Mouse (Mus musculus): Measurements from ENCODE around the gene Ttc39a. TPM values are rescaled to one million over a fixed set of nuclear protein-coding genes. Genes with fewer than 3 reads are reported as not detected.
"Not testable (repeated sequence)": the region's sequence is repeated elsewhere in the genome, so short reads cannot be mapped to it uniquely, and the experiment has no call there.

Ttc39a gene
- polyA plus RNA-seq, 1 experiment from 2014 or later, result 2.2 TPM

DNA sequence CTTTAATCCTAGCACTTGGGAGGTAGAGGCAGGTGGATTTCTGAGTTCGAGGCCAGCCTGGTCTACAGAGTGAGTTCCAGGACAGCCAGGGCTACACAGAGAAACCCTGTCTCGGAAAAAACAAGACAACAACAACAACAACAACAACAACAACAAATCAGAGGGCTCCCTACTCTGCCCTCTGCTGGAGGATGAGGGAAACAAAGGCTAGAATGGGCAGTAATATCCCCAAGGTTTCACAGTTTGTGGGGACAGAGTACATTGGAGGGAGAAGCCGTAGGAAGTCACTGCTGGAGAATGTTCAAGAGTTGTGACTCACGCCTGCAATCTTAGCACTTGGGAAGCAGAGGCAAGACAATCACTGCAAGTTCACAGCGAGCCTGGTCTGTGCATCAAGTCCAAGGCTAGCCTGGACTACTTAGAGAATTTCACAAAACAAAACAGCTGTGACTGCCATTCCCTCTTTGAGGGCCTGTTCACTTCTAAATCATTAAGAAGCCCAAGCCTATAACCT is 5.2 kb upstream of the Ttc39a start:
- ATAC-seq (ENCODE audit: low FRiP score, low TSS enrichment) (no peak), DNase-seq (no peak)
- no peaks in the 10 kb centered on the region for H3K9me3 ChIP-seq (ENCODE audit: control insufficient read depth, low read length)
- H3K27me3 ChIP-seq (ENCODE audit: control insufficient read depth, insufficient read depth, low read length), result no peaks in the 10 kb centered on the region
- no peak overlapping the region for H3K27ac ChIP-seq (replicated peaks; ENCODE audit: low read depth, low read length)
- peaks cover 6% of the 10 kb centered on the region; the same call in 1 of the 2 replicates for H3K4me1 ChIP-seq (ENCODE audit: control insufficient read depth, insufficient read depth, low read length)
- no peaks in the 10 kb centered on the region for H3K36me3 ChIP-seq (ENCODE audit: control insufficient read depth, insufficient read depth, low read length)
- no peak overlapping the region for H3K4me3 ChIP-seq (replicated peaks; ENCODE audit: low read depth, low read length)
- H3K4me2 ChIP-seq (ENCODE audit: low read length), result no peak overlapping the region
- H3K9ac ChIP-seq (replicated peaks; ENCODE audit: low read length), result no peak overlapping the region
- WGBS, result 76% methylated on average over 5 of the region's 5 CpGs

DNA sequence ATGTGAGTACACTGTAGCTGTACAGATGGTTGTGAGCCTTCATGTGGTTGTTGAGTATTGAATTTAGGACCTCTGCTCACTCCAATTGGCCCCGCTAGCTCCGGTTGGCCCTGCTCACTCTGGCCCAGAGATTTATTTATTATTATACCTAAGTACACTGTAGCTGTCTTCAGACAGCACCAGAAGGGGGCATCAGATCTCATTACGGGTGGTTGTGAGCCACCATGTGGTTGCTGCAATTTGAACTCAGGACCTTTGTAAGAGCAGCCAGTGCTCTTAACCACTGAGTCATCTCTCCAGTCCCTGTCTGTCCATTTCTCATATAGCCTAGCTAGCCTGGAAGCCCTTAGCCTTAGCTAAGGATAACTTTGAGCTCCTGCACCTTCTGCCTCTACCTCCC is 1.5 kb upstream of the Ttc39a start:
- not testable (repeated sequence) for H3K4me1 ChIP-seq (ENCODE audit: control insufficient read depth, insufficient read depth, low read length); H3K9ac ChIP-seq (replicated peaks; ENCODE audit: low read length); DNase-seq; H3K4me3 ChIP-seq (replicated peaks; ENCODE audit: low read depth, low read length); H3K9me3 ChIP-seq (ENCODE audit: control insufficient read depth, low read length); H3K27me3 ChIP-seq (ENCODE audit: control insufficient read depth, insufficient read depth, low read length); ATAC-seq (ENCODE audit: low FRiP score, low TSS enrichment); H3K36me3 ChIP-seq (ENCODE audit: control insufficient read depth, insufficient read depth, low read length); H3K27ac ChIP-seq (replicated peaks; ENCODE audit: low read depth, low read length); H3K4me2 ChIP-seq (ENCODE audit: low read length)
- WGBS, result 95% methylated on average over 3 of the region's 3 CpGs

DNA sequence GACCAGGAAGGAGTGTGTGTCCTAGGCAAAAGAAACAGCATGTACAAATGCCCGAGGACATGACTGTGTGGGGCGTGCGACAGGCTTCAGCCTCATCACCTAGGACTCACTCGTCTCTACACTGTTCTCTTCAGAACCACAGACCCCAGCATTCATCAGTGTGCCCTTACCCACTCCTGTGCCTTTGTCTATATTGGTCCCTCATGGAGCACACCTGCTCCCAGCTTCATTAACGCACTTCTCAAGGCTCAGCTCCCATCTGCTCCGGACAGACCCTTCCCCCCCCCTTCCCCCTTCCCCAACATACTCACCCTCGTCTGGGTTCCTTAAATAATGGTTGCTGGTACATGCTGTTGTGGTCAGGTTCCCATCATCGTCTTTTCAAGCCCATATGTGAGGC is 1.0 kb upstream of the Ttc39a start:
- WGBS, result 43% methylated on average over 8 of the region's 8 CpGs
- H3K4me2 ChIP-seq (ENCODE audit: low read length), result 0 out of 2 replicates have a peak overlapping the region, but pooled peaks have one; percentile 7
- H3K9ac ChIP-seq (replicated peaks; ENCODE audit: low read length), result no peak overlapping the region
- ATAC-seq (ENCODE audit: low FRiP score, low TSS enrichment), result peak; percentile 29; the same call in 1 of the 2 replicates
- no peak overlapping the region for H3K27ac ChIP-seq (replicated peaks; ENCODE audit: low read depth, low read length)
- no peak for DNase-seq
- no peaks in the 10 kb centered on the region for H3K9me3 ChIP-seq (ENCODE audit: control insufficient read depth, low read length)
- H3K4me1 ChIP-seq (ENCODE audit: control insufficient read depth, insufficient read depth, low read length), result peaks cover 9% of the 10 kb centered on the region; the same call in 1 of the 2 replicates
- no peak overlapping the region for H3K4me3 ChIP-seq (replicated peaks; ENCODE audit: low read depth, low read length)
- H3K27me3 ChIP-seq (ENCODE audit: control insufficient read depth, insufficient read depth, low read length), result no peaks in the 10 kb centered on the region; the same call in 1 of the 2 replicates
- no peaks in the 10 kb centered on the region for H3K36me3 ChIP-seq (ENCODE audit: control insufficient read depth, insufficient read depth, low read length)

DNA sequence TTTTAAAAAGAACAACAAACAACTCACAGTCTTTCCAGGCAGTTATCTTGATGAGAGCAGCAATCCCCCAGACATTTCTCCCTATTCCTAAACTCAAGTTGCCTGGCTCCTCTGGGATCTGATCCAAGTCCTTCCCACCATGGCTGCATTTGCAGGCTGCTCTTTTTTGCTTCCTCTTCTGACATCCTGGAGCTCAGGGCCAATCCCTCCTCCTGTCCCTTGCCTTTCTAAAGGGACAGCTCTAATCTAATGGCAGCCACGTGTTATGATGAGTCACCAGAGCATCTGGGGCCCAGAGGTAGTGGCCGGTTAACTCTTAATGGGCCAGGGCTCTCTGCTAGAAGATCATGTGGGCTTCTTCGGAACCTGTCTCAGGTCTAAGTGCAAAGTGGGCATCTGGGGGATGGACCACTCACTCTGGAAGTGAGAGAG is 353 bp upstream of the Ttc39a start:
- H3K4me3 ChIP-seq (replicated peaks; ENCODE audit: low read depth, low read length), result peak overlapping the region; percentile 53
- peak overlapping the region; percentile 96 for H3K4me2 ChIP-seq (ENCODE audit: low read length)
- 9% methylated on average over 3 of the region's 3 CpGs for WGBS
- H3K9ac ChIP-seq (replicated peaks; ENCODE audit: low read length), result peak overlapping the region; percentile 74; the same call in 1 of the 2 replicates
- peak; percentile 36; the same call in 1 of the 2 replicates for ATAC-seq (ENCODE audit: low FRiP score, low TSS enrichment)
- no peak overlapping the region for H3K27ac ChIP-seq (replicated peaks; ENCODE audit: low read depth, low read length)
- peaks cover 9% of the 10 kb centered on the region; the same call in 1 of the 2 replicates for H3K4me1 ChIP-seq (ENCODE audit: control insufficient read depth, insufficient read depth, low read length)
- DNase-seq, result peak; percentile 56
- H3K27me3 ChIP-seq (ENCODE audit: control insufficient read depth, insufficient read depth, low read length), result no peaks in the 10 kb centered on the region; the same call in 1 of the 2 replicates
- H3K9me3 ChIP-seq (ENCODE audit: control insufficient read depth, low read length), result no peaks in the 10 kb centered on the region
- no peaks in the 10 kb centered on the region for H3K36me3 ChIP-seq (ENCODE audit: control insufficient read depth, insufficient read depth, low read length)

DNA sequence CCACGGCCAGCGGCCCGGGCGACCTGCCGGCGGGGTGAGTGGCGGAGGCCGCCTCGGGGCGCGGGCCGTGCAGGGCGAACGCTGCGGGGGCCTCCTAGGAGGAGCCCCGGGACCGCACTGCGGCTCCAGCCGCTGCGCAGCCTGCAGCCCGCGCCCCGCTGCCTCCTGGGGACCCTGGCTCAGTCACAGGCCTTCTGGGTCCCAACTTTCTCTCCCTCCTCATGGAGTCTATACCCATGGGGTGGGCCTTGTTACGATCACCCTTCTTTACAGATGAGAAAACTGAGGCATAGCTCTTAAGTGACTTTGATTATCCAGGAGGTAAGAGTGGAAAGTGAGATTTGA is 725 bp downstream of the Ttc39a start:
- Histone ChIP-seq H3K36me3 (ENCODE audit: control insufficient read depth, insufficient read depth, low read length) (no peaks in the 10 kb centered on the region), H3K27me3 (ENCODE audit: control insufficient read depth, insufficient read depth, low read length) (no peaks in the 10 kb centered on the region; the same call in 1 of the 2 replicates), H3K9ac (replicated peaks; ENCODE audit: low read length) (peak overlapping the region; percentile 74), H3K4me3 (replicated peaks; ENCODE audit: low read depth, low read length) (peak overlapping the region; percentile 53), H3K4me1 (ENCODE audit: control insufficient read depth, insufficient read depth, low read length) (peaks cover 9% of the 10 kb centered on the region; the same call in 1 of the 2 replicates), H3K27ac (replicated peaks; ENCODE audit: low read depth, low read length) (no peak overlapping the region), H3K4me2 (ENCODE audit: low read length) (peak overlapping the region; percentile 96), H3K9me3 (ENCODE audit: control insufficient read depth, low read length) (no peaks in the 10 kb centered on the region)
- DNase-seq (no peak), ATAC-seq (ENCODE audit: low FRiP score, low TSS enrichment) (no peak; the same call in 1 of the 2 replicates)
- 2% methylated on average over 24 of the region's 24 CpGs for WGBS

DNA sequence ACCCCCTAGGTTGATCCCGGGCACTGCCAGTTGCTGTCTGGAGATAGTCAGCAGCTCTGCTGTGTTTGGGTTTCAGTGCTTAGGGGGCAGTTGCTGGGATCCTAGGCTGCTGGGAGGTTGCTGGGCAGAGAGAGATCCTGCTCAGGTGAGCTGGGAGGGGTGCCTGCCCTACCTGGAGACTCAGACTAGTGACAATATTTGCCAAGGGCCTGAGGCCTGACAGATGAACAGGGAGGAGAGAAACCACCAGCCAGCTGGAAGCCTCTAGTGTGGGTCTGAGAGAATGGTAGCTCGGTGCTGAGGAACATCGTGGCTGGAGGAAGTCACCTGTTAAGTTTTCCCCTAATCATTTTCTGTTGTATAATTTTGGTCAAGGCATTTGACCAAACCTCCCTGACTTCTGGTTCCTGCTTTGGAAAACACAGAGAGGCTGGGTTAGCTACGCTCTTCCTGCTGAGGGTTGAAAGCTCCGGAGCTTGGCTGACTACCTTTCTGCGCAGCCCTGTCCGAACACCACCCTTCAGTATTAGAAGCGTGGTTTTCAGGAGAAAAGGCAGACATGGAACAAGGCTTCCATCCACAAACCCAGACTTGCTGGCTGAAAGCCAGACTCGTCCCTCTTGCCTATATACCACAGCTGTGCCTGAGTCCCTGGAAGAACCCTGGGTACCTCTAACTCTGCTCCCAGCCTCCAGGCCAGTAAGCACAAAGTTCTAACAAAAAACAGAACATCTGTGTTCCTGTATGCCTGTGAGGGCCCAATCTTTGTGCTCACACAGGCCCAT is 1.5 kb downstream of the Ttc39a start:
- 85% methylated on average over 9 of the region's 9 CpGs for WGBS
- Histone ChIP-seq H3K9ac (replicated peaks; ENCODE audit: low read length) (no peak overlapping the region; the same call in 1 of the 2 replicates), H3K36me3 (ENCODE audit: control insufficient read depth, insufficient read depth, low read length) (no peaks in the 10 kb centered on the region), H3K27ac (replicated peaks; ENCODE audit: low read depth, low read length) (no peak overlapping the region), H3K9me3 (ENCODE audit: control insufficient read depth, low read length) (no peaks in the 10 kb centered on the region), H3K4me3 (replicated peaks; ENCODE audit: low read depth, low read length) (no peak overlapping the region), H3K27me3 (ENCODE audit: control insufficient read depth, insufficient read depth, low read length) (no peaks in the 10 kb centered on the region; the same call in 1 of the 2 replicates), H3K4me1 (ENCODE audit: control insufficient read depth, insufficient read depth, low read length) (peaks cover 9% of the 10 kb centered on the region; the same call in 1 of the 2 replicates), H3K4me2 (ENCODE audit: low read length) (no peak overlapping the region)
- ATAC-seq (ENCODE audit: low FRiP score, low TSS enrichment), result no peak
- DNase-seq, result peak; percentile 11

DNA sequence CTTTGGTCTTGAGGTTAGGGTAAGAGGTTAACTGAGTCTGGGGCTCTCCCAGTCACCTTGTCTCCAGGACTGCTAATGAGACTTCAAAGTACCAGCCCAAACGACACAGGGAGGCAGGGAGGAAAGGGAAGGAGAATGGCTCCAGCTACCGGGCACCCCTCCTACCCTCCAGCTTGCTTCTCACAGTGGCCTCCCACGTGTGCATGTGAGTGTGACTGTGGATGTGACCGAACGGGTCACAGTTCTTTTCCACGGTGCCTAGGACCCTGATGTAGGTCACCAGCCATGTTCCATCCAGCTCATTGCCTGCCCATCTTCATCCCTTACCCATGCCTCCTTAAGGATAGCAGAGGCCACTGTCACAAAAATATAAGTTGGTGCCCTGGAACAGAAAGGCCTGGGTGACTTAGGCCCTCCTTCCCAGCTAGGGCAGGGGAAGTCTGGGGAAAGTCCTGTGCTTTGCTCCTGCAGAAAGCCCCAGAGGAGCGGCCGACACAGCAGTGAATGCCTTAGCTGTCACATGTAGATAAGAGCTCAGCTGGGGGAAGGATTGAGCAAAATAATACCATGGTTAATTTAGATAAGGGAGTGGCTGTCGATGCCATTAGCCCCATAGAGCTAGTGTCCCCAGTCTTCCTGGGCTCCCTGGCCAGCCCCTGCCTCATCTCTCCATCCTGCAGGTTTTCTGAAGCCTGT is 4.4 kb downstream of the Ttc39a start:
- H3K4me1 ChIP-seq (ENCODE audit: control insufficient read depth, insufficient read depth, low read length), result peaks cover 7% of the 10 kb centered on the region; the same call in 1 of the 2 replicates
- no peaks in the 10 kb centered on the region; the same call in 1 of the 2 replicates for H3K27me3 ChIP-seq (ENCODE audit: control insufficient read depth, insufficient read depth, low read length)
- no peak for ATAC-seq (ENCODE audit: low FRiP score, low TSS enrichment)
- no peak overlapping the region for H3K9ac ChIP-seq (replicated peaks; ENCODE audit: low read length)
- no peaks in the 10 kb centered on the region for H3K36me3 ChIP-seq (ENCODE audit: control insufficient read depth, insufficient read depth, low read length)
- 64% methylated on average over 9 of the region's 9 CpGs for WGBS
- no peak overlapping the region for H3K4me2 ChIP-seq (ENCODE audit: low read length)
- no peak overlapping the region for H3K4me3 ChIP-seq (replicated peaks; ENCODE audit: low read depth, low read length)
- no peaks in the 10 kb centered on the region for H3K9me3 ChIP-seq (ENCODE audit: control insufficient read depth, low read length)
- DNase-seq, result no peak
- no peak overlapping the region for H3K27ac ChIP-seq (replicated peaks; ENCODE audit: low read depth, low read length)

DNA sequence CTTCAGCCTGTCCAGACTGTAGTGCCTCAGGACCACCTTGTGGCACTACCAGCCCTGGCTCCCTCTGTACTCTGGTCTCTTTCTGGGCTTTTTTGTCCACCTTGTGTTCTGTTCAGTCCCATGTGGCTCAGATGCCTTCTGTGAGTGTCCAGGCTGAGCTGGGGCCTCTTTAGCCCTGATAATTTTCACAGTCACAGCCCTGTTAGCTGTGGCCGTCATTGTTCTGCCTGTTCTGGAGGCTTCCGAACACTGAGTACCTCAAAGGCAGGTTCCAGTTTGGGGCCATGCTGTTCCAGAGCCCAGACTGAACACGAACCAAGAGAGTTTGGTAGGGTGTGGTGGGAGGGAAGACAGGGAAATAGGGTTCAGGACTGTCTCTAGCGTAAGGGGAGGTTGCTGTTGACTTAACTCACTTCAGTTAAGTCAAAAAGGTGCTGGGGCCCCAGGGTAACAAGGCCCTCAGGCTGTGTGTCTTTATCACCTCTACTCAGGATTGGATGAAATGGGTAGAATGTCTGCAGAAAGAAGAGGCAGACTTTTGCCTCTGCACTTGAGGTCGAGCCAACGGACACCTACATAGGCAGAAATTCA is 5.0 kb downstream of the Ttc39a start:
- 87% methylated on average over 6 of the region's 6 CpGs for WGBS

More for the DNA sequence above, 5.0 kb downstream of the Ttc39a start:
- H3K9ac ChIP-seq (replicated peaks; ENCODE audit: low read length), result no peak overlapping the region
- no peak overlapping the region for H3K27ac ChIP-seq (replicated peaks; ENCODE audit: low read depth, low read length)
- no peaks in the 10 kb centered on the region for H3K36me3 ChIP-seq (ENCODE audit: control insufficient read depth, insufficient read depth, low read length)
- no peak for DNase-seq
- no peak overlapping the region for H3K4me2 ChIP-seq (ENCODE audit: low read length)
- ATAC-seq (ENCODE audit: low FRiP score, low TSS enrichment), result no peak
- no peaks in the 10 kb centered on the region for H3K9me3 ChIP-seq (ENCODE audit: control insufficient read depth, low read length)
- no peak overlapping the region for H3K4me3 ChIP-seq (replicated peaks; ENCODE audit: low read depth, low read length)
- H3K27me3 ChIP-seq (ENCODE audit: control insufficient read depth, insufficient read depth, low read length), result no peaks in the 10 kb centered on the region; the same call in 1 of the 2 replicates
- H3K4me1 ChIP-seq (ENCODE audit: control insufficient read depth, insufficient read depth, low read length), result peaks cover under 1% of the 10 kb centered on the region; the same call in 1 of the 2 replicates
